Mouse (Mus musculus): ENCODE measurements around the gene Ipmk. TPM values are rescaled to one million over a fixed set of nuclear protein-coding genes. Genes with fewer than 3 reads are reported as not detected.

The Ipmk gene
- 10 to 100 TPM; 25.8 to 31.7 (median 29.2) TPM for total RNA-seq (2022)

DNA sequence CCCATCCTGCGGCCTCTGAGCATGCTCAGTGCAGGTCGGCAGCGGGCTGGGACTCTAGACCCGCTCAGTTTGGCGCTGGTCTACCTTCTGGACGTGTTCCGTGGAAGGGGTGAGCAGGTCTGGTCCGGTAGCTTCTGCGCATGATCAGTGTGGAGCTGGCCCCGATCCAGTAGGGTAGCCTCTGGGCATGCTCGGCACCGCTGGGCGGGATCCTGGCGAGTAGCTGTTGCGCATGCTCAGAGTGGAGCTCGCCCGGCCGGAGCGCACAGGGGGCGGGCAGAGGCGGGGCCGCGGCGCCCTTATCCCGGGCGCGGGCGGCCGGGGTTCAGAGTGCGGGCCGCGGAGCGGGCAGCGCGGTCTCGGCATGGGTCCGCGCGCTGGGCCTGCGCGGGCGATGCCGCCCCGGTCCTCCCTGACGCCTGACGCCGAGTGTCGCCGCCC lies at the start of gene Ipmk:
Gene Ipmk, plus strand, starts transcription at position 255 of the 441 bp plus-strand sequence.
- peak; percentile 98 to 99 for DNase-seq (ENCODE audit: low spot score in 2 of 2)

DNA sequence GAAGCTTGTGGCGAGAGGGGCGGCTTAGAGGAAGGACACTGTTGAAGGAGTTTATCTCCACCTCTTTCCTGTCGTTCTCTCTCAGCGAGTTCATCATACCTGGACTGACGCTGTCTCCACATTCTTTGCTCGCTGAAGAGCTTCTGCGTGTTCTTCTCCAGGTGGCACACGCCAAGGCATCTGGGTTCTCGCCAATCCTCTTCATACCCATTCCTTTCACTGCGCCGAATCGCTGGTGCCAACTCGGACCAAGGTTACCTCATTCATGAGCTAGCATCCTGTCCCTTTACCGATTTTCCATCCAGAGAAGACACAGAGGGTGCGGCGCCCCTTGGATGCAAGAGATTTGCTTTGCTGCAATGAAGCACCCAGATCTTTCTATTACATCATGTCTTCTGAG lies 47.4 kb upstream of the Ipmk start:
- no peak for DNase-seq (ENCODE audit: low spot score in 2 of 2)

DNA sequence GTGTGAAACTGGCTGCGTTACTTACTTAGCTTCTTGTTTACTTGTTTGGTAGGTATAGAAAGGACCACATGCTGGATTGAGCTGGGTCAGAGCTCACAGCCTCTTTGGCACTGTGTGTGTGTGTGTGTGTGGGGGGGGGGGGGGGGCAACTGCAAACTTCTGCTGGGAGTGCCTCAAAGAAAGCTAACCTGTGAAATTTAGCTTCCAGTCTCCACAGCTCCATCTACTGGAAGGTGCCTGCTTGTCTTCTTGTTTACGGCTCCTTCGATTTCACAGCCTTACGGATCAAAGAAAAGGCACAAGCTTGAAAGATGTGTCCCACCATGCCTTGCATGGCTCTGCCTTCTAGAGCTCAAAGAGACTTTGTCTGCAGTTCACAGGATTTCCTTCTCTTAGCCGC lies 45.1 kb upstream of the Ipmk start:
- DNase-seq (ENCODE audit: low spot score in 2 of 2) = no peak

DNA sequence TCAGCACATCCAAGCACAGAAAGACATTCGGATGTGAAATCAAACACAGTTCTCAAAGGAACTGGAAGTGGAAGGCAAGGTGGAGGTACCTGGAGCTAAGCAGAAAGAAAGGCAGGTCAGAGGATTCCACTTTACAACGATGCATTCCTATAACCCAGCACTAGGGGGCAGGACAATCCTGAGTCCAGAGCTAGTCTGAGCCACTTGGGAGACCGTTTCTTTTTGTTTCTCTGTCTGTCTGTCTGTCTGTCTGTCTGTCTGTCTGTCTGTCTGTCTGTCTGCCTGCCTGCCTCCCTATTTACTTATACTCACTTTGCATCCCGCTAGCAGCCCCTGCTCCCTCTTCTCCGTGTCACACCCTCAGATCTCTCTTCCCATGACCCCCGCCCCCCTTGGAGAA lies 41.4 kb upstream of the Ipmk start:
- no peak for DNase-seq (ENCODE audit: low spot score in 2 of 2)

DNA sequence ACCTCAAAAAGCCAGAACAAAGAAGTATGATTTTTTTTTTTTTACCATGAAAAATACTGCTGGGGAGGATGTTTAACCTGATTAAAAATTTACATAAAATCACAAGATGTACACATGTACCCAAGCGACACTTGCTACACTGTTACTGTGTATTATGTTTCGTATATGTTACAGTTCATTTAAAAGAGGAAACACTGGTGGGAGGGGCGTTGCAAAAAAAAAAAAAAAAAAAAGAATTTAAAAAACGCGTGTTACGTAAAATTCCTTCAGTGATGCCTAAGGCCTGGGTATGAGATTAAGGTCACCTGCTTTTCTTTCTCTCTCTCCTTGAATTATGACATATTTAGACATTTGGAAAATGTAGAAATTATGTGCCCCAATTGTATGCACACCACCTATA lies 40.8 kb upstream of the Ipmk start:
- DNase-seq (ENCODE audit: low spot score in 2 of 2) = no peak

DNA sequence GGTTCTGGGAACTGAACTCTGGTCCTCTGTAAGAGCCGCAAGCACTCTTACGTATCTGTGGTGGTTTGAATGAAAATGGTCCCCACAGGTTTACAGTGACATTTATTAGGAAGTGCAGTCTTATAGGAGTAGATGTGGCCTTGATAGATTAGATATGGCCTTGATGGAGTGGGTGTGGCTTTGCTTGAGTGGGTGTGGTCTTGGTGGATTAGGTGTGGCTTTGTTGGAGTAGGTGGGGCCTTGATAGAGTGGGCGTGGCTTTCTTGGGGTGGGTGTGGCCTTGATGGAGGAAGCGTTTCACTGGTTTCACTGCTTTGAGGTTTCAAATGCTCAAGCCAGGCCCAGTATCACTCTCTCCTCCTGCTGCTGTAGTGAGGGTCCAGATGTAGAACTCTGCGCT lies 39.4 kb upstream of the Ipmk start:
- no peak for DNase-seq (ENCODE audit: low spot score in 2 of 2)

DNA sequence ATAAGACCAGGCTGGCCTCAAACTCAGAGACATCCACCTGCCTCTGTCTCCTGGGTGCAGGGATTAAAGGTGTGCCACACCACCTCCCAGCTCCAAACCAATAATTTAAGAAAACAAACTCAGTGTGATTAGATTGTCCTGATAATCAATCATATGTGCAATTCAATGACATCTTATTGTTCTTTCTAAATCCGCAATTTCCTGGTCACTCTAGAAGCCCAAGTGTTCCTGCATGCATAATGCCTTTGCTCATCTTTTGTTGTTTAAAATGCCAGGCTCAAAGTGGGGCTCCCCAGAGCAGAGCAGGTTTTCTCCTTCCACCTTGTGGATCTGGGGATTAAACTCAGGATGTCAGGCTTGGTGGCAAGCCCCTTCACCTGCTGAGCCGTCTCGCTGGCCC lies 37.3 kb upstream of the Ipmk start:
- no peak for DNase-seq (ENCODE audit: low spot score in 2 of 2)

DNA sequence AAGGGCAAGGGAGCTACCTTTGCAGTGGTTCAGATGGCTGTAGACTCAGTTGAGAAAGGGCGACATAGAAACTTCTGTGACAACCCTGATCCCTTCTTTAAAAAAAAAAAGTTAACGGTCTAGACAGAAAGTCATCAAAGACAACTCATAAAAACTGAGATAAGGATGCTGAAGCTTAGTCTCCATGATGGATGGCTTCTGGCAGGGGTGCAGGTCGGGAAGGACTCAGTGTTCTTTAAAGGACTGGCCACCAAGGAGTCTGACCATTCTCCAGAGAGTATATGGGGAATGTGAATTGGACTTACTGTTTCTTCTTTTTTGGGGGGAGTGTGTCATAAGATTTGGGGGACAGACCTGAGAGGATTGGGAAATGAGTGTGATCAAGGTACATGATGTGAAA lies 33.0 kb upstream of the Ipmk start:
- DNase-seq (ENCODE audit: low spot score in 2 of 2) = no peak

DNA sequence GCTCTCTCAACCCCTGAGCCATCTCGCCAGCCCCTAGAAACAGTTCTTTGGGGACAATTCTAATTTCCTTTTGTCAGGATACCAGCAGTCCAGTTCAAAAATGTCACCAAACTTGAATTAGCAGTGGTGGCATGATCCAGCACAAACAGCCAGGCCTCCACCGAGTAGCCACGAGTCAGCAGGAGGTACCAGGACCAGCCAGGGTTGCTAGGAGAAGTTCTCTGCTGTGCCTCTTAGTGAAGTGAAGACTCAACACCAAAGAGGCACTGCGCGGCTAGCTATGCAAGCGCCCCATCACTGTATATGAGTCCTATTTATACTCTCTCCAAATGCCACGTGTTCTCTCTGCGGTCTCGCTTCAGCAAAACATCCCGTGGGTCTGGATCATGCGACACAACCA lies 31.5 kb upstream of the Ipmk start:
- DNase-seq (ENCODE audit: low spot score in 2 of 2) = no peak

DNA sequence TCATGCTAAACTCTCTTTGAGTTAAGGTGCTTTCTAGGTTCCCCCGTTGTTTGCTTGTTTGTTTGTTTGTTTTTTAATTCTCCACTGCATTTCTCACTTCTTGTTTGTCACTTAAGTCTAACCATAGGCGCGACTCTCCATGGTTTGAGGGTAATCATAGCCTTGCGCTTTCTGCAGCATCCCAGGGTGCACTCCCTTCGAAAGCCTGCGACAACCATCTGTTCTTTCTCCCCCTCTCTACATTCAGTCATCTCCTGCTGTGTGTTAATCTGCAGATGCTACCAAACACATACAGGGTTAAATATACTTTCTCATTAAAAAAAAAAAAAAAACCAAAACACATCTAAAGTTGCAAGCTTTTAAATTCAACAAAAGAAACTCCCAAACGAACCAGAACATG lies 31.1 kb upstream of the Ipmk start:
- DNase-seq (ENCODE audit: low spot score in 2 of 2) = no peak

DNA sequence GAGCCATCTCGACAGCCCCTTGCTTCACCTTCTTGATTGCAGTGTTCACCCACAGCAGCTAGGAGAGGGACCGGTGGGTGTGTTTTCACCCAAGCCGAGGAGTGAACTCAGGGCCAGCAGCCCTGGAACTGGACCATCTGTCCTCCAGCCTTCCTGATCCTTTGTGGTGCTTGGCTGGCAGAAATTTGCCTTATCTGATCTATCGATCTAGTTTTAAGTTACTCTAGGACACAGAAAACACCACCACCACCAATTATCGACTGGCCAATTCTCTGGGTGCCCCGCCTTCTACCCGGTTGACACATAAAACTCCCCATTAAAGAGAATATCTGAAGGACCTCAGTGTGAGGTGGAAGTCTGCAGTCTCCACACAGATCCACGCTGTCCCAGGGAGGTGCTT lies 23.9 kb upstream of the Ipmk start:
- no peak for DNase-seq (ENCODE audit: low spot score in 2 of 2)

DNA sequence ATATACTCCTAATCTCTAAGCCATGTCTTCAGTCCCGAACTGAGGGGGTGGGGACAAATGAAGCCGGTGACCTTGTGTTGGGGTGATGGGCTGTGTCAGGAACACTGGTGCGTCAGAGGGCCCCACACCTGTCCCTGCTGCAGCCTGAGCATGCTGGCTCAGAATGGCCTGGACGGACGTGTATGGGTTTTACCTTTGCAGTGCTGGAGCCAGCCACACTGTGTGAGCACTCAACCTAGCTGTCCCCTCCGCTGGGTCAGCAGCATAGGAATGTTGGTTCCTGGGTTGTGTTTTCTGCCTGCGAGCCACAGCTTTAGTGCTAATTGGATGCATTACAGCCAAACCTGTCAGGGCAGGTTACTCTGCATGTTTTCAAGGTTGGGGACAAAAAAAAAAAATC lies 21.4 kb upstream of the Ipmk start:
- DNase-seq (ENCODE audit: low spot score in 2 of 2) = no peak

DNA sequence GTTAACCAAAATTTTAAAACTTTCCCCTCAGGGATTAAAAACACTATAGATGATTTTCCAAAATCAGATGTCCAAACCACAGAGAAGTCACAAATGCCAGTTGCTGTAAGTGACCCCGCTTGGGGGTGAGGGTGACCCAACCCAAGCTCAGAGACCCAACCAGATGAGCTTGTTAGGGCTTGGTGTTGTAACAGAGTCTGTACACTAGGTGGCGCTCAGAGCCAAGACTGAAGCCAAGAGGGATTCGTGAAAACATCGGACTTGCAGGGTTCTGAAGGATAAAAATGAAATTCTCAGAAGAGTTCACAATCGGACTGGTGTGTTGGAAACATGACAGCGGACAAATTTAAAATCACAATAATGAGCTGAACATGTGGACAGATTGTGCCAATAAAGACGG lies 20.8 kb upstream of the Ipmk start:
- DNase-seq (ENCODE audit: low spot score in 2 of 2) = peak in 1 of 2 experiments; percentile 45

DNA sequence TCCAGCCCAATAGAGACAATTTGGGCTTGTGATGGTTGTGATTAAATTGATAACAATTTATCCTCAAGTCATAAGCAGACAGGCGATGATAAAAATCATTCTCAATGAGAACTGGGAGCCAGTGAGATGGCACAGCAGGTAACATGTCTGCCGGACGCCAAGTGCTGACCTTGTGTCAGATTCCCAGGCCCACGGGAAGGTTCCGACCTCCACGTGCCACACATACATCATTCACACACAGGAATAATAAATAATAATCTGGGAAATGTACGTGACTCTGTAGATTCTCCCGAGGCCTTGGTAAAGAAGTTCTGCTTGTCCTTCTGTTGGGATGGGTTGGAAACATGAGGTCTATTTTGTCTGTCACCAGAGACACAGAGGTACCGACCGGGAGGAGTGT lies 20.2 kb upstream of the Ipmk start:
- DNase-seq (ENCODE audit: low spot score in 2 of 2) = no peak

DNA sequence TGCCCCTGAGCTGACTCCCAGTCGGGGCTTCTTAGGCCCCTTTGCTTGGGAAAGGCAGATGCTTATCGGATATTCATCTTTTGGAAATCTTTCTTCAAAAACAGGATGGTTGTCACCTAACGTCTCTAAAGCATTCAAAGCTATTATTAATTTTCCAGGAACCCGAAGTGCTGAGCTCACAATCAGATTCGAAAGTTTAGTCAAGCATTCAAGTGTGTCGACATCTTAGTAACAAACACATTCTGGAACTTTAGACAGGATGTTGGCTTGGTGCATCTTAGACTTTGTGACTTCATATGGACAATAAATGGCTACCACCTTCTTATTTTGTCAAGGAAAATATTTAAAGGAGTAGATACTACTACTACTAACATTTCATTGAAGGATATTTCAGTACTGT lies 19.2 kb upstream of the Ipmk start:
- DNase-seq (ENCODE audit: low spot score in 2 of 2) = no peak

DNA sequence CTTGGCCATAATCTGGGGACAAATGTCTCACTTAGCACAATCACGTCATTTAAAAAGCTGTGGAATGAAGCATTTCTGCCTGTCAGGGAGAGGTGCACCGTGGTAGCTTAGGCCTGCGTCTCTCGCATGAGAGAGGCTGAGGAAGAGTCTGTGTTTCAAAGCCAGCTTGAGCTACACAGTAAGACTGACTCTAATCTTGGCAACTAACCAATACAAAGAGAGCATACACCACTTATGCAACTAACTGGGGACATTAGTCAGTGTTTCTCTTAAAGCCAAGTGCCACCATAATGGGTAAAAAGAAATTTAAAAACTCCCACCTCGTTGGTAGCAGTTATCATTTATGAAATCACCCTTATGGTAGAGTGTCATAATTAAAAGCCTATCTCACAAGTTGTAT lies 18.7 kb upstream of the Ipmk start:
- DNase-seq (ENCODE audit: low spot score in 2 of 2) = no peak

DNA sequence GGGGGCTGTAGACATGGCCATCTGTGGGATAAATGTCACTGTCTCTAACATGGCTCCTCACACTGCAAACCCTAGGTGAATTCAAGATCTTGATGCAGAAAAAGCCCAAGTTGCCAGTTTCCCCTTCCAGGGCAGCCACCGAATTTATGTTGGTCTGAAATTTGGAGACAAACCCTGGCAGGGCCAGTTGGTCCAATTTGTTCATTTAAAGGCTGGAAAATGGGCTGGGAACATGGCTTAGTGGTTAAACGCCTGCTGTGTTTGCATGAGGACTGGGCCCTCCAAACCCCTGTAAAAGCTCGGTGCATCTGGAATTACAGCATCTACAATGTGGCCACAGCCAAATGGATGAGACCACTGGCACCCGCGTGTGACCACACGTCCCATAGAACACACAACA lies 18.3 kb upstream of the Ipmk start:
- DNase-seq (ENCODE audit: low spot score in 2 of 2) = no peak

DNA sequence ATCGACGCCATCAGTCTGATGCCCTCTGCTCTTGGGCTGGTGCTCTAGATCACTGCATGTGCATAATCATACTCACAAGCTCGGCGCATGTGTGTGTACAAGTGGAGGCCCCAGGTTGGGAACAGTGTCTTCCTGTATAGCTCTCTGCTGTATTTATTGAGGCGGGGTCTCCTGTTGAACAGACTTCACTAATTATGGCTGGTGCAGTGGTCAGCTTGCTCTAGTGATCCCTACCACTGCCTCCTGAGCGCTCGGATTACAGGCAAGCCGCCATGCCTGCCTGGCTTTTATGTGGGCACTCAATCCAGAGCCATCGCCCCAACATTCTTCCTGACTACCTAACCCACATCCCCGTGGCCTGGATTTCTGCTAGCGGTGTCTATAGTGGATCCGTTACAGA lies 17.5 kb upstream of the Ipmk start:
- DNase-seq (ENCODE audit: low spot score in 2 of 2) = no peak

DNA sequence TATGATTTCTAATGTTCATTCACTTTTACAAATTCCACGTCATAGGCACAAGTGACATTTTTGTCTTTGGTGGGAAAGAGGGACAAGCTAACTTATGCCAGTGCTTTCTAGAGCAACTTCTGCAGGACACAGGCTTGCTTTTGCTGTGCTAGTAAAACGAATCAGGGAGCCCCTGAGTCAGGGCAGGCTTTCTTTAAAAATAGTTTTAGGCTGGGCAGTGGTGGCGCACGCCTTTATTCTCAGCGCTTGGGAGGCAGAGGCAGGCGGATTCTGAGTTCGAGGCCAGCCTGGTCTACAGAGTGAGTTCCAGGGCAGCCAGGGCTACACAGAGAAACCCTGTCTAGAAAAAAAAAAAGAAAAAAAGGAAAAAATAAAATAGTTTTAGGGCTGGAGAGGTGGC lies 15.7 kb upstream of the Ipmk start:
- DNase-seq (ENCODE audit: low spot score in 2 of 2) = no peak

DNA sequence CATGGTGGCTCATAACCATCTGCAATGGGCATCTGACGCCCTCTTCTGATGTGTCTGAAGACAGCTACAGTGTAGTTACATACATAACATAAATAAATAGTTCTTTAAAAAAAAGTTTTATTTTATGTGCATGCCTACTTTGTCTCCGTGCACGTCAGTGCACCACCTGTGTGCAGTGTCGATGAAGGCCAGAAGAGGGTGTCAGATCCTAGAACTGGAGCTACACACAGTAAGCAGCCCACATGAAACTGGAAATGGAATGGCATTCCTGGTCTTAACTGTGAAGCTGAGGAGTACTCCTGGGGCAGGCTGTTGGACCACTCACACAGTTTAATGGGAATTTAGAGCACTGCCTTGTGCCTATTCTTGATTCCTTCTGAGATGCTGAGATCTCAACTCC lies 15.2 kb upstream of the Ipmk start:
- DNase-seq (ENCODE audit: low spot score in 2 of 2) = no peak

DNA sequence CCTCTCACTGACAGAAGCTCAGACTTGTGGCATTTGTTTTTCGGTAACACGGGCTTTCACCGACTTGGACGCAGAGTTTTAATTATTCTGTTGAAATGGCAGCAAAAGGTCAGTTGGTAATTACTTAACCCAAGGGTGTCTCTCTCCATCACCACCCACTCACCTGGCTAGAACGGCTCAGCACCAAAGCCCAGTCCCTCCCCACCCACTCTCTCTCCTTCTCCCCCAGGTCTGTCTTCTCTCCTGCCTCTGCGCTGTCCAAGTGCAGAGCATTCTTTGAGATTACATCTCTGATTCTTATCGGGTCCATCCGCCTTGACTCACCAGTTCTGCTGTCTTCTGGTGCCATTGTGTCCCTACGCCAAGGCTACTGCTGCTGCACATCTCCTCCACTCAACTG lies 14.7 kb upstream of the Ipmk start:
- DNase-seq (ENCODE audit: low spot score in 2 of 2) = no peak

DNA sequence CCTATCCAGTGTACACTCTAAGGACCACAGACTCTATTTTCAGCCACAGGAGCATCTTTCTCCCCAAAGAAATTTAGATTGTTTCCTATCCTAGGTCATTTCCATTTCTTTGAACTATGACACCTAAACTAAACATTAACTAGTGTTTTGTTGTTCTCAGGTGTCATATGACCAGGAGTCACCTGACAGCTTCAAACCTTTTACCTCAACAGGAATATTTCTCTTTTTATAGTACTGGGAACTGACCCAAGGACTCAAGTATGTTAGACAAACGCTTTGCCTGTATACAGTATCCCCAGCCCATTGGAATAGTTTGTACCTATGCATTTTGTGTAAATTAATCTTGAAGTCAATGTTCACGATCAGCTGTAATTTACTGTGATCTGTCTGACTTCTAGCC lies 9.8 kb upstream of the Ipmk start:
- no peak for DNase-seq (ENCODE audit: low spot score in 2 of 2)

DNA sequence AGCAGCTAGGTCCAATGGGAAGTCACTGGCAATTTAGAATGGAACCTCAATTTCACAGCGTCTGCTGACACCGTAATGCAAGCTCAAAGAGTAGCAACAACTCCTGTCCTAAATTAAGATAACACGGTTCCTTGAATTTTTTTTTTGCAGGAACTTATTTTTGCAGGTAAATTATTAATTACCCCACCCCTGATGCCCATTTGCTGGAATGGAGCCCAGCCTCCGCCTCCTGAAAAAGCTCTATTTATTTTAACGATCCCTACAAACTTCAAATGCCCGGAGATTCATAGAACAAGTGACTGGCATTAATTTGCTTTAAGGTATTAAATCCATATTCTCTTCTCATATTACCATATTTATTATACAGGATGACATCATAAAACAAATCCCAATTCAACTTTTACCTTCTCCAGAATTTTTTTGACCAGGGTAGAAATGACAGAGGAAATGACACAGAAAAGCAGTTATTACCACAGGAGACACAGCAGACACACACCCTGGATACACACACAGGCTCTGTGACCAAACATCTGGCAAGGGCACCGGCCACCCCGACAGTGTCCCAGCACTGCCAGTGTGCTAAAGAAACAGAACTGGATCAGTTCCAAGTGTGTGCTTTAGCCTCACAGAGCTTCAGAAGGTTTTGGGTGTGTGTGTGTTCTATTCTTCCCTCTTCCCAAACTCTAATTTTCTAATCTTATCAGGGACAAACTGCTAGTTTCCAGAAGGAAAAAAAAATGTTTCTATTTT lies 9.2 kb upstream of the Ipmk start:
- no peak for DNase-seq (ENCODE audit: low spot score in 2 of 2)

DNA sequence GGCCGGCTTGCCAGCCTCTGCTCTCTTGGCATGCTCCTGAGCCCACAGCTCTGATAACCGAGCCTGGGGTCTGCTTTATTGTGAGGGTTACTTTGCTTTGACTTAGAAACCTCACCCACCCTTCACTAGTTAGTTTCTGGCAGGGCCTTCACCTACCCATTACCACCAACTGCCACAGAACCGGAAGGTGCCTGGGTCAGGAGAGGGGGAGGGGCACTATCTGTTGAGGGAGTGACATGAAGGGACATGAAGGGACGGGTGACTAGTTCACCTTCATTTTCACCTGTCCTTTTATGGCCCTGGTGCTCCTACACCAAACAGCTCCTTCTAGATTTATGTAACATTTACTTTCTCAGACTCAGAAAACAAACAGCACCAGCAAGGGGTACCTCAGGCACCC lies 8.1 kb upstream of the Ipmk start:
- no peak for DNase-seq (ENCODE audit: low spot score in 2 of 2)
